Mouse (Mus musculus) kidney, adult 11 months (tissue): ENCODE measurements around the gene Ikzf2.

Experiments
- DNase-seq: peaks from one replicate; pipeline ENCODE4 v3.0.0; 2022

Gene Ikzf2

GRCm38 (mm10) chr1:69506011-69506410, 181.0 kb downstream of the Ikzf2 start:
- no peak for DNase-seq

DNA sequence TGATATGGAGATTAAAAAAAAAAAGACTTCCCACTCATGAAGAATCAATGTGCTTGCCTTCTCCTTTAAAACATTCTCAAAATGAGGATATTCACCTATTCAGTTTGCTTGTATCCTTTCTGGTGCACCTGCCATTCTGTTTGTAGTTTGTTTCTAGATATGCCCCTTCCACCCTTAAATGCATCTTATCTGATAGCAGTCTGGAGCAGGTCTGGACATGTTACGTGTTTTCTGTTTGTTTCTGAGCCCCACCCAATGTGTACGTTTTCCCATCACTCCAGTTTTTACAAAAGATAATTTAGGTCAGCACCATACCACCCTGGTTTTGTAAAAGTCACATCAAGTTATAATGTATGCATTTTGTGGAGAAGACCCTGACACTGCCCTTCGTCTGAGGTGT, 186.7 kb downstream of the Ikzf2 start:
- no peak for DNase-seq

- no peak for DNase-seq
Observed at GRCm38 (mm10) chr1:69499652-69500051, 187.4 kb downstream of the Ikzf2 start.

DNA sequence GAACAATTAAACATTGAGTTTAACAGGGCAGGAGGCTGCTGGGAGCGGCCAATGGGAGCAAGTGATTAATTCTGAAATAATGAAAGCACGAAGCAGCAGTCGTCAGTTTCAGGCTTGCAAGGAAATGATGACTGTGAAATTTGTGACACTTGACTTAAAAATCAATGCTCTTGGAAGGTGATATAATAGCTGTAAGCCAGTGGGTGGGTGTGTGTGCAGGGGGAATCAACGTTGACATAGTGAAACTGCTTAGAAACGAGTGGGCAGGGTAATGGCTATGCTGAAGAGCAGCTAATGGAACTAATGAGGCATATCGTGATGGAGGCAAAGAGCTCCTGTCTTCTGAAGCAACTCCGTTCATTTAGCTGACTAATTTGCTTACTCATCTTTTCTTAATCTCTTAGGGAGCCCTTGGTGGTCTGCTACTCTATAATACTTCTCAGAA, 188.2 kb downstream of the Ikzf2 start:
- DNase-seq, result no peak

GRCm38 (mm10) chr1:69496055-69496454, 191.0 kb downstream of the Ikzf2 start:
- DNase-seq, result no peak

DNA sequence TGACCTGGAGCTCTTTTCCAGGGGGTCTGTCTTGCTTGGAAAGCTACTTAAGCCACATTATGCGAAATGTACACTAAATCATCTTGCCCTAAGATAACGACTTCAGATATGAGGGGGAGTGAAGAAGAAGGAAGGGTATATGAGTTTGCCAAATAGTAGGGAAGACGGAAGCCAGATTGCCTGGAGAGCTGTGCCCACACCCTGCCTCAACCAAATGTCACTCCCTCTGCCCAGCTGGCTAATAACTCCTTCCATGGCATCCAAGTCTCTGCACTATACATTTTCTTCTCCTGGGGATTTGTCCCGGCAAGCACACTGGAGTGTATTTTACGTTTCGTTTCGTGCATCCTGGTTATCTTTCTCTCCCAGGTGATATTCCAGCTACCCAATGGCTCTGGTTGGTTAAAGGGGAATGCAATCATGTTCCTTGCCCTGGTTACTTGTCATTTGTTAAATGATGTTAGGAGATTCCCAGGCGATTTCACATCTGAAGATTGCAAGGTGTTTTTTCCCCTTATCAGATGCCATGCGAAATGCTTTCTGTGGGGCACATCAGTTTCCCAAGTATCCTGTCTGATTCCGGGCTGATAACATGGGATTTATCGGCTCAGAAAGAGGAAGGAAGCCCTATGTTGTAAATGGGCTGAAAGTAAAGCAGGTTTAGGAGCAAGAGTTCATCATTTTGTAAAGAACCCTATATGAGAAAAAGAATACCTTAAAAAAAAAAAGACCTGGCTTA, 193.6 kb downstream of the Ikzf2 start:
- no peak for DNase-seq

GRCm38 (mm10) chr1:69492013-69492412, 195.0 kb downstream of the Ikzf2 start:
- no peak for DNase-seq

DNA sequence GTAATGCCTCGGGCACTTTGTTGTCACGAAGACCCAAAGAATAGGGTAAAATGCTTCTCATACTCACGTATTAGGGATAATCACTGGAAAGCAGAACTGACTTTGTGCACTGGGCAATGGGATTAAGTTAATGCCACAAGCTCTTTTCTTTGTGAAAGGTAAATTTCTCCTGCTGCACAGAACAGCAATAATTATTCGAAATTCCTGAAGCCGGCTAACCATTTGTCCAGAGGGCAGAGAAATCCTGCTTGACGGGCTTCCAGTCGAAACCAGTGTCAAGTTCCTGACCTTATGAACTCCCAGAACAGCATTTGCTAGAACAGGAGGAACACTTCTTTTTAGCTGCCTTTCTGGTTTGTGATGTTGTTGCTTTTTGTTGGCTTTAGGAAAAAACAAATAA, 198.0 kb downstream of the Ikzf2 start:
- DNase-seq, result no peak

- DNase-seq, result no peak
Observed at GRCm38 (mm10) chr1:69488625-69489024, 198.4 kb downstream of the Ikzf2 start.
